Mouse (Mus musculus): ENCODE measurements around the gene Wbp2. TPM values are rescaled to one million over a fixed set of nuclear protein-coding genes. Genes with fewer than 3 reads are reported as not detected.

The Wbp2 gene
- polyA plus RNA-seq, 1 experiment, result 253 TPM

DNA sequence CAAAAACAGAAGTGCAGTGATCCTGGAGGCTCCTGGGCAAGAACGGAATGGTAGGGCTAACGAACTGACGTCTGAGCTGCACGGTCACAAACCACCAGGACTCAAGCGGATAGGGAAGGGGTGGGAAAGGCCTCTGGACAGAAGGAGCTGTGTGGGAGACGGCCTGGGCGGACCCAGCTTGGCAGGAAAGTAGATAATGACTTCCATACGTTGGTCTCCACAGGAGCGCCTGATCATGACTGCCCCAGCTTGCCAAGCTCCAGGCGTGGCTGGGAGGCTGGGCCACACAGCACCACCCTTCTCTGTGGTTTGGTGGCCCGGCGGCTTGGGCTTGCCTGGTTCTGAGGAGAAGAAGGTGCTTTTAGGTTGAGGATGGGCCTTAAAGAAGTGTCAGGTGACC lies 30.4 kb upstream of the Wbp2 start:
- no peak overlapping the region for H3K27ac ChIP-seq (ENCODE audit: control insufficient read depth, insufficient read depth, low read depth, low read length)
- H3K36me3 ChIP-seq (ENCODE audit: control insufficient read depth, insufficient read depth, low read length), result no peaks in the 10 kb centered on the region
- no peak for TF ChIP-seq CTCF (IDR thresholded peaks at IDR 0.05; ENCODE audit: control insufficient read depth, insufficient read depth, insufficient replicate concordance, low read depth, low read length)
- TF ChIP-seq POLR2A (IDR thresholded peaks at IDR 0.05; ENCODE audit: control insufficient read depth, low read depth, low read length), result no peak
- no peak overlapping the region for H3K4me3 ChIP-seq (ENCODE audit: control insufficient read depth, low read depth, low read length)
- H3K27me3 ChIP-seq (ENCODE audit: control insufficient read depth, insufficient read depth, low read length), result no peaks in the 10 kb centered on the region
- no peaks in the 10 kb centered on the region for H3K4me1 ChIP-seq (ENCODE audit: control insufficient read depth, insufficient read depth, low read length)

- TF ChIP-seq POLR2A (IDR thresholded peaks at IDR 0.05; ENCODE audit: control insufficient read depth, low read depth, low read length), result no peak
- TF ChIP-seq CTCF (IDR thresholded peaks at IDR 0.05; ENCODE audit: control insufficient read depth, insufficient read depth, insufficient replicate concordance, low read depth, low read length), result no peak
- peaks cover 25% of the 10 kb centered on the region for H3K4me1 ChIP-seq (ENCODE audit: control insufficient read depth, insufficient read depth, low read length)
- H3K4me3 ChIP-seq (ENCODE audit: control insufficient read depth, low read depth, low read length), result no peak overlapping the region
- H3K27ac ChIP-seq (ENCODE audit: control insufficient read depth, insufficient read depth, low read depth, low read length), result no peak overlapping the region
- H3K36me3 ChIP-seq (ENCODE audit: control insufficient read depth, insufficient read depth, low read length), result no peaks in the 10 kb centered on the region
- H3K27me3 ChIP-seq (ENCODE audit: control insufficient read depth, insufficient read depth, low read length), result no peaks in the 10 kb centered on the region
Measured at GRCm38 (mm10) chr11:116111611-116112203, 24.9 kb upstream of the Wbp2 start.

DNA sequence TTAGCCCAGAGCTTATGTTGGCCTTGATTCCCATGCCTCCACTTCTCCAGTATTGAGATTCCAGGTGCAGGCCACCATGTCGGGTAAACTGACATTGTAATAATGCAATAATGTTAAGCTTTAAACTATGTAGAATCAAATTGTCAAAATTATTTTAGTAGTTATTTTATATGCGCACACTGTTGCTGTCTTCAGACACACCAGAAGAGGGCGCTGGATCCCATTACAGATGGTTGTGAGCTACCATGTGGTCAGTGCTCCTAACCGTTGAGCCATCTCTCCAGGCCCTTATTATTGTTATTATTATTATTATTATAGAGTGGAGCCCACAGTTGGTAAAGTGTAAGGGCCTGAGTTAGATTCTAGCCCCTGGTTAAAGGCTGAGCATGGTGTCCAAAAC lies 24.3 kb upstream of the Wbp2 start:
- H3K4me3 ChIP-seq (ENCODE audit: control insufficient read depth, low read depth, low read length), result no peak overlapping the region
- TF ChIP-seq POLR2A (IDR thresholded peaks at IDR 0.05; ENCODE audit: control insufficient read depth, low read depth, low read length) (no peak), CTCF (IDR thresholded peaks at IDR 0.05; ENCODE audit: control insufficient read depth, insufficient read depth, insufficient replicate concordance, low read depth, low read length) (no peak)
- H3K27ac ChIP-seq (ENCODE audit: control insufficient read depth, insufficient read depth, low read depth, low read length), result no peak overlapping the region
- H3K36me3 ChIP-seq (ENCODE audit: control insufficient read depth, insufficient read depth, low read length), result no peaks in the 10 kb centered on the region
- H3K27me3 ChIP-seq (ENCODE audit: control insufficient read depth, insufficient read depth, low read length), result no peaks in the 10 kb centered on the region
- H3K4me1 ChIP-seq (ENCODE audit: control insufficient read depth, insufficient read depth, low read length), result peaks cover 28% of the 10 kb centered on the region

DNA sequence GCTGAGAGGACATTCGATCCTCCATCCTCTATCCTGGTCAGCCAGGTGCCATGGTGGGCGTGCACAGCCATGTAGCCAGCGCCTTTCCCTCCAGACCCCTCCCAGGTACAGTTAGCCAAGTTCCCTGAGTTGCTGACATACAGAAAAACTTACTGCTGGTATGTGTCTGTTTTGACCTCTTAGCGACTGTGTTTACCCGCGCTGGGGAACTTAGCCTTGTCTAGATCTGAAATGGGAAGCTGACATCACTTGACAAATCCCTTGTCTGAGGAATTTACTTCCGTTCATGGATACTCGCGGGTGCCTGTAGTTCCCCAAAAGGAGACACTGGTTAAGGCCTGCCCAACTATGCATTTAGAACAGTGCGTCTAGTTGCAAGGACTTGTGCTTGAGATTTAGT lies 23.7 kb upstream of the Wbp2 start:
- peak overlapping the region; percentile 42; the same call in 1 of the 2 replicates for H3K27ac ChIP-seq (ENCODE audit: control insufficient read depth, insufficient read depth, low read depth, low read length)
- H3K36me3 ChIP-seq (ENCODE audit: control insufficient read depth, insufficient read depth, low read length), result no peaks in the 10 kb centered on the region
- H3K4me1 ChIP-seq (ENCODE audit: control insufficient read depth, insufficient read depth, low read length), result peaks cover 28% of the 10 kb centered on the region
- H3K27me3 ChIP-seq (ENCODE audit: control insufficient read depth, insufficient read depth, low read length), result no peaks in the 10 kb centered on the region
- H3K4me3 ChIP-seq (ENCODE audit: control insufficient read depth, low read depth, low read length), result peak overlapping the region; percentile 82
- TF ChIP-seq CTCF (IDR thresholded peaks at IDR 0.05; ENCODE audit: control insufficient read depth, insufficient read depth, insufficient replicate concordance, low read depth, low read length) (no peak), POLR2A (IDR thresholded peaks at IDR 0.05; ENCODE audit: control insufficient read depth, low read depth, low read length) (no peak)

GRCm38 (mm10) chr11:116110131-116110530 lies 23.3 kb upstream of the Wbp2 start:
- Histone ChIP-seq H3K4me3 (ENCODE audit: control insufficient read depth, low read depth, low read length) (peak overlapping the region; percentile 82), H3K27me3 (ENCODE audit: control insufficient read depth, insufficient read depth, low read length) (no peaks in the 10 kb centered on the region), H3K36me3 (ENCODE audit: control insufficient read depth, insufficient read depth, low read length) (no peaks in the 10 kb centered on the region), H3K4me1 (ENCODE audit: control insufficient read depth, insufficient read depth, low read length) (peaks cover 28% of the 10 kb centered on the region), H3K27ac (ENCODE audit: control insufficient read depth, insufficient read depth, low read depth, low read length) (peak overlapping the region; percentile 42)
- TF ChIP-seq POLR2A (IDR thresholded peaks at IDR 0.05; ENCODE audit: control insufficient read depth, low read depth, low read length) (peak; percentile 66), CTCF (IDR thresholded peaks at IDR 0.05; ENCODE audit: control insufficient read depth, insufficient read depth, insufficient replicate concordance, low read depth, low read length) (no peak)

GRCm38 (mm10) chr11:116109441-116110081 lies 22.8 kb upstream of the Wbp2 start:
- Histone ChIP-seq H3K27ac (ENCODE audit: control insufficient read depth, insufficient read depth, low read depth, low read length) (peak overlapping the region; percentile 27), H3K27me3 (ENCODE audit: control insufficient read depth, insufficient read depth, low read length) (no peaks in the 10 kb centered on the region), H3K36me3 (ENCODE audit: control insufficient read depth, insufficient read depth, low read length) (no peaks in the 10 kb centered on the region), H3K4me1 (ENCODE audit: control insufficient read depth, insufficient read depth, low read length) (peaks cover 28% of the 10 kb centered on the region), H3K4me3 (ENCODE audit: control insufficient read depth, low read depth, low read length) (peak overlapping the region; percentile 82)
- TF ChIP-seq CTCF (IDR thresholded peaks at IDR 0.05; ENCODE audit: control insufficient read depth, insufficient read depth, insufficient replicate concordance, low read depth, low read length) (no peak), POLR2A (IDR thresholded peaks at IDR 0.05; ENCODE audit: control insufficient read depth, low read depth, low read length) (no peak)

DNA sequence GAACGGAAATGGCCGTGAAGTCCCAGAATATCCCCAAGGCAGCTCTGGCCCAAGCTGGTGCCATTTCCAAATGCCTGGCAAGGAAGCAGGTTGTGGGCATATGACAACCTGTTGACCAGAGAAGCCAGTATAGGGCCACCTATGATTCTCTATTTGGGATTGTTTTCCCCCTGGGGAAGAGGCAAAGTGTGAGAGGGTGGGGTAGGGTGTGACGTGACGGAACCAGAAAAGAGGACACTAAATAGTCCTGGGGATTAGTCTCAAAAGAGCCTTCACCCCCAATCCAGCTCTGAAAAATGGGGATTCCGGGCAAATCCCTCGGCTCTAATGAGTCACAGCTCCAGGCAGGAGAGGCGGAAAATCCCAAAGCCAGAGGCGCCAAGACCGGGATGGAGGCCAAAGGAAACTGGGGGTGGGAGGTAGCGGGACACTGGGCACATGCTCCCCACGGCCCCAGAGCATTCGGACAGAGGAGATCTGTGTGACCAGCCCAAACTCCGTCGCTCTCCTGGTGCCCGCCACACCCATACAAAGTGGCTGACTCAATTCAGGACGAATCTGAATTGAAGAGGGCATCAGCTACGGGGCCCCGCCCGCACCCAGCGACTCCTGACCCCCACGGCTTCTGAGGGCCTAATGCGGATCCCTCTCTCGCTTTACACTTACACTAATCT lies 21.8 kb upstream of the Wbp2 start:
- Histone ChIP-seq H3K27me3 (ENCODE audit: control insufficient read depth, insufficient read depth, low read length) (no peaks in the 10 kb centered on the region), H3K27ac (ENCODE audit: control insufficient read depth, insufficient read depth, low read depth, low read length) (peak overlapping the region; percentile 36), H3K4me3 (ENCODE audit: control insufficient read depth, low read depth, low read length) (peak overlapping the region; percentile 82), H3K4me1 (ENCODE audit: control insufficient read depth, insufficient read depth, low read length) (peaks cover 35% of the 10 kb centered on the region), H3K36me3 (ENCODE audit: control insufficient read depth, insufficient read depth, low read length) (no peaks in the 10 kb centered on the region)
- TF ChIP-seq POLR2A (IDR thresholded peaks at IDR 0.05; ENCODE audit: control insufficient read depth, low read depth, low read length) (no peak), CTCF (IDR thresholded peaks at IDR 0.05; ENCODE audit: control insufficient read depth, insufficient read depth, insufficient replicate concordance, low read depth, low read length) (no peak)

Data from testis, adult 2 months (tissue).